Mouse (Mus musculus) T-helper 17 cell (primary cell): ENCODE measurements around the gene Slc12a3.

Source experiments
- in situ Hi-C, 2 experiments: fragments of 300-600 bp; cut with MboI, MseI; formaldehyde crosslinking; loops; 1 replicate in 1 of 2; 2 replicates in 1 of 2; pipeline ENCODE4 v1.15.1; 2025; ENCODE audit warnings: high pct_unique_total_duplicates in 2 of 2

The Slc12a3 gene

DNA sequence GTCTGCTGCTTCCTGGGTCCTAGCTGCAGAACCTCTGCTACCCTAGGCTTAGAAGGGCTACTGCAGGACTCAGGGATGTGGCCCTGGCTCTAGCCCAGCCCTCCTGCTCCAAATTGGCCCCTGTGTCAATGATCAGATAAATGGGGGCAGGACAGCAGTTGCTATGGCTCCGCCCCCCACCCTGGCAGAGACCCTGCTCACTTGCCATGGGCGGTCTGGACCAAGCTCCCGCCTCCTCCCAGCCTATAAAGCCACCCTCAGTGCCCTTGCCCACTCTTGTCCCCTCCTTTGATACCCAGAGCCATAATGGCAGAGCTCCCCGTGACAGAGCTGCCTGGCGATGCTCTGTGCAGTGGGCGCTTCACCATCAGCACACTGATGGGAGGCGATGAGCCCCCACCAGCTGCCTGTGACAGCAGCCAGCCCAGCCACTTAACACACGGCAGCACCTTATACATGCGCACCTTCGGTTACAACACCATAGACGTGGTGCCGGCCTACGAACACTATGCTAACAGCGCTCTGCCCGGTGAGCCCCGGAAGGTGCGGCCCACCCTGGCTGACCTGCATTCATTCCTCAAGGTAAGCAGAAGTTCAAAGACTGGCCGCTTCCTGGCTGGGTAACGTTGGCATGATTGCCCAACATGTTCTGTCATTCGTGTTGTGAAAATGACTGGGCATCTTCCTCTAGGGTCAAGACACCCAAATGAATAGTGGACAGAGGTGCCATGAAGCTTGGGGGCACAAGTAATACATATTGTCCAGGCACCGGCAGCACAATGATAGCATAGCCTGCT, at the start of gene Slc12a3:
Gene Slc12a3, plus strand, starts transcription at position 270 of the 797 bp plus-strand sequence.
- in situ Hi-C loops, result no loop called here

DNA sequence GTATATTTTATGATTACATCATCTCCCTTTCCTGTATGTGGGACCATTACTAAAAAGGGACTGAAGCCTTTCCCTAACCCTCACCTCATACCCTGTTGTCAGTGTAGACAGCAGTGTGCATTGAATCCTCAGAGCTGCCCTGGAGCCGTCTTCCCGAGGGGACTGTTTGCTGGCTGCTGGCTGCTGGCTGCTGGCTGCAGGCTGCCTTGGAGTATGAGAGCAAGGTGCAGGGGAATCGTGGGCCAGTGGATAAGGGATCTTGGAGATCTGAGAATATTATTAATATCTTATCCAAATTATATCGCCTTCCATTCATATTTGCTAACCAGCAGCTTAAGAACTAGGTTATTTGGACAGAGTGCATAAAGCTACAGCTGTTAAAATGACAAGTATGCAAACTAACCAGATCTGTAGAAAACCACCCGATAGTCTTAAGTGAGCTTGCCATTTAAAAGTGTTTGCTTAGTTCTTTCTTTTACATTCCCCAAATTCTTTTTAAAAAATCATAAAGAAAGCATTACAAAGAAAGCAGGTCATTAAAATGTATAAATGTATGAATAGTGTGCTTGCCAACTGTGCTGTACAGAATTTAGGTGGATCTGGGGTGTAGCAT, 48.9 kb upstream of the Slc12a3 start:
- in situ Hi-C loops, result no loop called here

DNA sequence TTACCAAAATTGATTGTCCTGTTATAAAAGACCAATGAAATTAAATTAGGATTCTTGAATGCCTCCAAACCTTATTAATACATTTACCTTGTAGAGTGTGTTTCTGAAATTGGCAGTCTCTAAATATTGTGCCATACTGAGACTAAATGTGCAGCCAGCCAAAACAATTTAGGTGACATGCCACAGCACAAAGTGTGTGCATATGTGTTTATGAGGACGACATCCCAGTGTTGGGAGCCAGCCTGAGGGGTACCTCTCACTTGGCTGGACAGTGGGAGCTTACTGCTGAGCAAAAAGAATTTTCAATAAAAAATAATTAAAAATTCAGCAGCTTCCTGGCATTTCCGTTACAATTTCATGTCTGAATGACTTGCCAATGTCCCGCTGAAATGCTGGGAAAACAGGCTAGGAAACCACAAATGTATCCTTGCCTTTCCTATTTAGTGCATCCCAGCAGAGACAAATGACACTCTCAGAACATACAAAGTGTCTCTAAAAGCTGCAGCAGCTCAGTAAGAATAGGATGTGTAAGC, 46.5 kb upstream of the Slc12a3 start:
- in situ Hi-C loops, result no loop called here

- in situ Hi-C loops, result no loop called here
These were observed 44.8 kb upstream of the Slc12a3 start for GRCm38 (mm10) chr8:94284204-94284603.

GRCm38 (mm10) chr8:94290606-94291005, 38.4 kb upstream of the Slc12a3 start:
- in situ Hi-C loops, result loop anchor here (10.0 kb wide), 2 partner anchors 1186 to 1364 kb away; no protein-coding TSS in a partner anchor

DNA sequence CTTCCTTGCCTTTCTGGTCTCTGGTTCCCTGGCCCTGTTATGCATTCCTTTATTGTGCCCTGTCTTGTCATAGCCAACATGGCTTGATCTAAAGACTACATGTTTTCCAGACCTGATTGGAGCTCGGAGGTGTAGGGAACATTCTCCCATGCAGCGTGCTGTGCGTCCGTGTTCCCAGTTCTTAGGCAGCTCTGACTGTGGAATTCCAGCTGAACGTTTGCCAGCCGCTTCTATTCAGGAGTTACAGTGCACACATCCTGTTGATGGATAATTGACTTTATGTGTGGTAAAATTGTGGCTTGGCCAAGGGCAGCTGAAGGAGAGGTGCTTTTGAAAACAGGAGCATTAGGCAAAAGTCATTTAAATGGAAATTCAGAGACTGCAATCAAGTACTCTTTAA, 36.9 kb upstream of the Slc12a3 start:
- in situ Hi-C loops, result loop anchor here (10.0 kb wide), 2 partner anchors 1187 to 1363 kb away; no protein-coding TSS in a partner anchor

DNA sequence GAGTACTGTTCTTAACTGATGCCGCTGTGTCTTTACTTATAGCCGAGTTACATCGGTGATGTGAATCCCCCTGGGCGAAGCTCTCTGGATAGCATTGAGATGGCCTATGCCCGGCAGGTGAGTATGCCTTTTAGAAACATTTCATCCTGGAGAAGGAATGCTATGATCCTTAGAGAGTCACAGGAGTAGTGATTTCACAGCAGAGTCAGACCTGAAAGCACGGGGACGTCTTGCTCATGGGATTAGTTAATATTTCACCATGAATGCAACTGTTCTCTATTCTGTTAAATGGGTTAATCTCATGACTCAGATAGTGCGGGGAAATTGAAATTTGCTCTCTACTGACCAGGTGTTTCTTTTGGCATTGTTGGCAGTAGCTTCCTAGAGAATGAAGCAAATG, 36.4 kb upstream of the Slc12a3 start:
- in situ Hi-C loops, result loop anchor here (10.0 kb wide), 2 partner anchors 1188 to 1362 kb away; no protein-coding TSS in a partner anchor

- in situ Hi-C loops, result loop anchor here (10.0 kb wide), 2 partner anchors 1191 to 1359 kb away; no protein-coding TSS in a partner anchor
These were observed 33.3 kb upstream of the Slc12a3 start for GRCm38 (mm10) chr8:94295687-94296086.

DNA sequence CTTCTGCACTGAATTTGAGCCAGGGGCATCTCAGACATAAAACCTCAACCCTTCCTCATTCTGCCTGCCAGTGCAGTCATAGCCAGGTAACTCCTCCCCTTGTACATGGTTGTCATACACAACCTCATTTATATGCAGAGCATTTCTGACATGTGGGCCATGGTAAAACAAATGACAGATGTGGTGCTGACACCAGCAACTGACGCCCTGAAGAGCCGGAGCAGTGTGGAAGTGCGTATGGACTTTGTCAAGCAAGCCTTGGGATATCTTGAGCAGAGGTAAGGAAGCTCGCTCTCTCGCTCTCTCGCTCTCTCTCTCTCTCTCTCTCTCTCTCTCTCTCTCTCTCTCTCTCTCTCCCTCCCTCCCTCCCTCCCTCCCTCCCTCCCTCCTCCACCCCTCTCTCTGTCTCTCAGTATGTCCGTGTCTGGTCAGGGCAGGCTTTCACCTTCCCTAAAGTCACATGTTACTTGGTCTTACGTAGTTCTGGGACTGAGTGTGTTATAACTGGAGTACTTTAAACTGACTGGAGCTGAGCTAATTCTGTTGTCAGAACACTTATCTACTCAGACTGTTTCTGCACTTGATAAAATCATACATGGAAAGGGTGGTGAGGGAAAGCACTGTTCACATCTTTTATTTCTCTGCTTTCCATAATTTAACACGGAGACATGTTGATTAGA, 32.5 kb upstream of the Slc12a3 start:
- in situ Hi-C loops, result loop anchor here (10.0 kb wide), 2 partner anchors 1192 to 1358 kb away; no protein-coding TSS in a partner anchor

DNA sequence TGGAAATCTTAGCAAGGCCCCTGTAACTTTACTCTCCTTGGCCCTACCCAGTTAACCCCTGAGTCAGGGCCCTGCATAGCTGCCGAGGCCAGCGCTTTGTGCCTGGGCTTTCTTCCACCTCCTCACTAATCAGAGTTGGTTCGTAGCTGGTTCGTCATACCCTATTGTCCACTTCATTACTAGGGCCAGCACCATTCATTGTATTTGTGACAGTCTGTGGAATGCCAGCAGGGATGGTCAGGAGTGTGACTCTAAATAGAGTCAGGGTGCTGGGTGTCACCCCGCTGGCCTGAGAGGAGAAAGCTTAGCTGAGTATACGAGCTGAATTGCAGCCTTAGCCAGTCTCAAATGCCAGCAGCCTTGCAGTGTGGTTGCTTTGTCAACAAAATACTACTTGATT, 31.9 kb upstream of the Slc12a3 start:
- in situ Hi-C loops, result loop anchor here (10.0 kb wide), 2 partner anchors 1192 to 1358 kb away; no protein-coding TSS in a partner anchor

DNA sequence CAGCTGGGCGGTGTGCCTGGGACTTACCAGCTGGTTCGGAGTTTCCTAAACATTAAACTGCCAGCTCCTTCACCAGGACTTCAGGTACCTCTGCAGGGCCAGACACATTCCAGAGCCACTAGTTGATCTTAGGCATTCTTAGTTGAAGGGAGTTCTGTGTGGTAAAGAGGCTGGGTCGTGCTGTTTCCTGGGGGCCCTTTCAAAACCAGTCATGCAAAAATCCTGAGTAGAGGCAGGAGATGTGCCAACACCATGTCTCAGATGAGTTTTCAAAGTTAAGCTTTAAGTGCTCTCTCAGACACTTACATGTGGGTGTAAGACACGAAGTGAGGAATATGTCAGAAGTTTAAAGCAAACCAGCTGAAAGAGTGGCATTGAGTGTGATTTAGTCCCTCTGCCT, 28.2 kb upstream of the Slc12a3 start:
- in situ Hi-C loops, result loop anchor here in 1 of 2 experiments (25.0 kb wide), 1 partner anchor 1964 kb away; no protein-coding TSS in a partner anchor

DNA sequence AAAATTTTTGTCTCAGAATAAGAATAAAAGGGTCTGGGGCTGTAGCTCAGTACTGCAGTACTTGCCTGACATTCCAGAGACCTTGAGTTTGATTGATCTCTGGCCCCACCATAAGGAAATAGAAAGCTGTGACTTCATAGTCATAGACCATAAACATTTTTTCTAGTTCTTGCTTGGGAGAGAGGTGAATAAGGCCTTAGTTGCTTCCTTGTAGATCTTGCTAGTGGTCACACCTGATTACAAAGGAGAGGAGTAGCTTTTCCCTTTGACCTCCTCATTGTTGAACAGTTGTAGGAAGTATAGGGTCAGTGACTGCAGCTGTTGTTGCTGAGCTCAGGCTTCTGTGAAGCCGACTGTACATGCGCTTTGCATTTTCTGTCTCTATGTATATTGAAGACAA, 24.6 kb upstream of the Slc12a3 start:
- in situ Hi-C loops, result loop anchor here in 1 of 2 experiments (25.0 kb wide), 1 partner anchor 1967 kb away; no protein-coding TSS in a partner anchor

- in situ Hi-C loops, result loop anchor here in 1 of 2 experiments (25.0 kb wide), 1 partner anchor 1970 kb away; no protein-coding TSS in a partner anchor
These were observed 21.9 kb upstream of the Slc12a3 start for GRCm38 (mm10) chr8:94306989-94307513.

GRCm38 (mm10) chr8:94307652-94308051, 21.3 kb upstream of the Slc12a3 start:
- in situ Hi-C loops, result loop anchor here in 1 of 2 experiments (25.0 kb wide), 1 partner anchor 1970 kb away; no protein-coding TSS in a partner anchor

- in situ Hi-C loops, result loop anchor here in 1 of 2 experiments (25.0 kb wide), 1 partner anchor 1977 kb away; no protein-coding TSS in a partner anchor
These were observed 14.9 kb upstream of the Slc12a3 start for GRCm38 (mm10) chr8:94314069-94314468.

GRCm38 (mm10) chr8:94317249-94317648, 11.8 kb upstream of the Slc12a3 start:
- in situ Hi-C loops, result loop anchor here in 1 of 2 experiments (25.0 kb wide), 1 partner anchor 1980 kb away; no protein-coding TSS in a partner anchor

GRCm38 (mm10) chr8:94317691-94318090, 11.3 kb upstream of the Slc12a3 start:
- in situ Hi-C loops, result loop anchor here in 1 of 2 experiments (25.0 kb wide), 1 partner anchor 1980 kb away; no protein-coding TSS in a partner anchor

- in situ Hi-C loops, result loop anchor here in 1 of 2 experiments (25.0 kb wide), 1 partner anchor 1983 kb away; no protein-coding TSS in a partner anchor
These were observed 9.0 kb upstream of the Slc12a3 start for GRCm38 (mm10) chr8:94320036-94320435.

GRCm38 (mm10) chr8:94322083-94322482, 6.9 kb upstream of the Slc12a3 start:
- in situ Hi-C loops, result loop anchor here in 1 of 2 experiments (25.0 kb wide), 1 partner anchor 1985 kb away; no protein-coding TSS in a partner anchor

DNA sequence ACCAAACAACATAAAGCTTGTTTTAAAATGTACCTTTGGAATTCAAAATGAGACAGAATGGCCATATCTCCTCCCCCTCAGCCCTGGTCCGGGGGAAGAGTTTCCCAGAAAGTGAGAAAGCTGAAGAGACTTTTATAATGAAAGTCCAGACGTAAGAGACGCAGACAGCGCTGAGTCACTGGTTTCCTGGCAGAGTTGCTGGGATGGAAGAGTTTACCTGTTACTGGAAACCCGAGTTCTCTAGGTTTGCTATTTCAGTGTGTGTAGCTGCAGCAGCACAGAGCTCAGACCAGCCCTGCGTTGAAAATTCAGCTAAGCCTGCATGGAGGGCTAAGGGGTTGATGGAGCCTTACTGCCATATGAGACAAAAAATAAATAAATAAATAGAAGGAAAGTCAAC, 6.0 kb upstream of the Slc12a3 start:
- in situ Hi-C loops, result loop anchor here in 1 of 2 experiments (25.0 kb wide), 1 partner anchor 1986 kb away; no protein-coding TSS in a partner anchor
